Mouse (Mus musculus) liver, postnatal 0 days (tissue): ENCODE data around the gene Gm20716.

Source experiments
- CTCF ChIP-seq: sonication (generic); IDR thresholded peaks from 2 replicates; pipeline ENCODE4 v1.5.1; 2016; ENCODE audit warnings: antibody characterized with exemption, low read depth
- EP300 ChIP-seq: IDR thresholded peaks from 2 replicates; pipeline ENCODE4 v1.6.1; 2016; ENCODE audit warnings: antibody characterized with exemption, low read depth, mild to moderate bottlenecking

GRCm38 (mm10) chr2:168191856-168192255, 38.3 kb downstream of the Gm20716 start:
- TF ChIP-seq CTCF = no peak
- no peak for TF ChIP-seq EP300
